Comparison of ENCODE assay signal across 9 mouse cellular contexts in the genomic region with DNA sequence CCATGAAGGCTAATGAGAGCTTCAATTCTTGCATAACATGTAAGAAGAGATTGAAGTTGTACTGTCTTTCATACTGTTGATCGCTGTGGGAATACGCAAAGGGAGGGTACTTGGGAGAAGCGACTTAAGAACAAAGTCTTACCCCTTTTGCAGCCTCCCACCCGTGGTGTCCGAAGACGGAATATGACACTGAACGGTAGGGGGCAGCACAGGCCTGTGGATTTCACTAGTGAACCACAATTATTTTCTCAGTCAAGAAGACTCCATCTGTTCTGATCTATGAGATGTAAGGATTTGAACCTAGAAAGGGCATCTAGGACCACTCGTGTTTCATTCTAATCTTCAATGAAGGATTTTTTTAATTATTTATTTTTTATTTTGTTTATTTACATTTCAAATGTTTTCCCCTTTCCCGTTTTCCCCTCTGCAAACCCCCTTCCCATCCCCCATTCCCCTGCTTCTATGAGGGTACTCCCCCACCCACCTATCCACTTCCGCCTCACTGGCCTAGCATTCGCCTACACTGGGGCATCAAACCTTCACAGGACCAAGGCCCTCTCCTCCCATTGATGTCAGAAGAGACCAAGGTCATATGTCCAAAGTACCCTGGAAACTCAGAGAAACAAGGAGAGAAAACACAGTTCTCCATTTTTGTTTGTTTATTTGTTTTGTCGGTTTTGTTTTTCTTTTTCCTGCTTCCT. TPM values are rescaled to one million over a fixed set of nuclear protein-coding genes. Genes with fewer than 3 reads are reported as not detected.
DNase-seq lines count a peak whose midpoint lies in the region; ATAC-seq and TF ChIP-seq lines count a peak whose summit lies in the region.
"Had no signal": no experiment of that assay in that cellular context is flagged by ENCODE, and none has a peak within 500 bp of the region (broad histone marks: within the 10 kb centered on the region; RNA-seq: fewer than 3 reads in every experiment).

No protein-coding gene starts in this region.

- H3K4me2 ChIP-seq in liver, embryonic 13.5 days = no peak overlapping the region
- H3K4me2 ChIP-seq: heart, embryonic 15.5 days had no signal

- H3K4me1 ChIP-seq in heart, adult 2 months (ENCODE audit: control insufficient read depth, insufficient read depth, low read length) = no peaks in the 10 kb centered on the region
- no peaks in the 10 kb centered on the region for H3K4me1 ChIP-seq in liver, embryonic 13.5 days (replicated peaks)
- H3K4me1 ChIP-seq in thymus, adult 2 months (replicated peaks; ENCODE audit: control insufficient read depth, insufficient read depth, low read length) = no peaks in the 10 kb centered on the region
- H3K4me1 ChIP-seq: heart, embryonic 15.5 days had no signal

- intact Hi-C loops in heart, adult 2 months (cut with DNase I) = loop anchor here (1.0 to 5.0 kb wide), 5 partner anchors 43 to 379 kb away; a partner anchor contains a TSS

- no peak overlapping the region for H3K4me3 ChIP-seq in heart, adult 2 months
- H3K4me3 ChIP-seq in liver, embryonic 13.5 days (replicated peaks) = no peak overlapping the region
- H3K4me3 ChIP-seq in thymus, adult 2 months (ENCODE audit: control insufficient read depth, insufficient read depth, low read length) = no peak overlapping the region
- H3K4me3 ChIP-seq: heart, embryonic 15.5 days had no signal

- ATAC-seq in liver, embryonic 13.5 days (ENCODE audit: low read depth) = no peak

- H3K9me3 ChIP-seq in liver, embryonic 13.5 days (replicated peaks) = no peaks in the 10 kb centered on the region
- H3K9me3 ChIP-seq: heart, embryonic 15.5 days had no signal

- peak; percentile 91 for TF ChIP-seq CTCF in heart, adult 2 months (IDR thresholded peaks at IDR 0.05)
- no peak for TF ChIP-seq CTCF in thymus, adult 2 months (IDR thresholded peaks at IDR 0.05; ENCODE audit: borderline replicate concordance, control insufficient read depth, extremely low read depth, insufficient read depth, low read length, poor library complexity)

- H3K27ac ChIP-seq in heart, adult 2 months = no peak overlapping the region
- H3K27ac ChIP-seq in liver, embryonic 13.5 days = no peak overlapping the region
- H3K27ac ChIP-seq in thymus, adult 2 months (ENCODE audit: control insufficient read depth, insufficient read depth, low read length) = no peak overlapping the region
- H3K27ac ChIP-seq: heart, embryonic 15.5 days had no signal

- peak; percentile 76 for DNase-seq in CD4-positive, CD25-positive, alpha-beta regulatory T cell, adult 2 months (ENCODE audit: low read depth, low spot score)
- peak; percentile 95 for DNase-seq in adrenal gland, postnatal 10 days
- DNase-seq in embryo, embryonic 9.5 days (ENCODE audit: extremely low spot score) = peak; percentile 80
- peak; percentile 71 to 90 for DNase-seq in heart, adult 2 months
- peak; percentile 95 for DNase-seq in kidney, postnatal 10 days
- DNase-seq in liver, embryonic 13.5 days = peak; percentile 26
- DNase-seq in ovary, adult 18-20 months (ENCODE audit: low spot score) = peak; percentile 57
- peak; percentile 82 for DNase-seq in thymus, adult 2 months

- H3K27me3 ChIP-seq in heart, adult 2 months (ENCODE audit: control insufficient read depth, insufficient read depth, low read length) = no peaks in the 10 kb centered on the region
- H3K27me3 ChIP-seq in liver, embryonic 13.5 days = no peaks in the 10 kb centered on the region
- no peaks in the 10 kb centered on the region; the same call in 1 of the 2 replicates for H3K27me3 ChIP-seq in thymus, adult 2 months (ENCODE audit: control insufficient read depth, insufficient read depth, low read length)
- H3K27me3 ChIP-seq: heart, embryonic 15.5 days had no signal

- no peak for TF ChIP-seq POLR2A in heart, adult 2 months (IDR thresholded peaks at IDR 0.05; ENCODE audit: insufficient read depth, low read depth, low read length)
- no peak for TF ChIP-seq POLR2A in thymus, adult 2 months (IDR thresholded peaks at IDR 0.05; ENCODE audit: control insufficient read depth, extremely low read depth, insufficient read depth, low read length, poor library complexity)

- no peak overlapping the region for H3K9ac ChIP-seq in heart, adult 2 months (ENCODE audit: low read depth, low read length)
- no peak overlapping the region for H3K9ac ChIP-seq in liver, embryonic 13.5 days
- H3K9ac ChIP-seq: heart, embryonic 15.5 days had no signal

- 36% methylated on average over 12 of the region's 12 CpGs for WGBS in heart, adult 2 months
- WGBS in liver, embryonic 13.5 days (ENCODE audit: insufficient replicate concordance) = 40% methylated on average over 12 of the region's 12 CpGs
- 47% methylated on average over 12 of the region's 12 CpGs for WGBS in thymus, adult 2 months

- 0 out of 2 replicates have a peak, but pooled peaks have one; percentile 81 for TF ChIP-seq EP300 in heart, adult 2 months (IDR thresholded peaks at IDR 0.05; ENCODE audit: insufficient read depth, low read depth, low read length)

- H3K36me3 ChIP-seq in heart, adult 2 months (ENCODE audit: control insufficient read depth, insufficient read depth, low read length) = no peaks in the 10 kb centered on the region
- H3K36me3 ChIP-seq in liver, embryonic 13.5 days = no peaks in the 10 kb centered on the region
- H3K36me3 ChIP-seq in thymus, adult 2 months (ENCODE audit: control insufficient read depth, insufficient read depth, low read length) = no peaks in the 10 kb centered on the region
- H3K36me3 ChIP-seq: heart, embryonic 15.5 days had no signal

- no peaks in the 10 kb centered on the region for H3K79me2 ChIP-seq in heart, adult 2 months (replicated peaks; ENCODE audit: control insufficient read depth, insufficient read depth, low read length)

RNA-seq across cellular contexts. Expression of a gene that starts 42.2 kb away (rescaled TPM):
- total RNA-seq in adrenal gland, postnatal 10 days (2021) = 100 to 1,000 TPM in 1 of 2 experiments, 10 to 100 TPM in 1; 95.6 to 128 TPM
- total RNA-seq in heart, adult 2 months (2021) = 10 to 100 TPM; 15.8 to 18.9 TPM
- 7.7 and 18.7 TPM in 2 replicates for polyA plus RNA-seq in heart, adult 2 months (2012; rRNA removed)
- 2.6 and 3.7 TPM in 2 replicates for polyA plus RNA-seq in liver, embryonic 13.5 days (2015; fragmentation: Nextera tagmentation; extraction: Ambion mirVana)
- polyA plus RNA-seq in thymus, adult 2 months (2012; rRNA removed) = 3.2 and 3.6 TPM in 2 replicates

RNA-seq across cellular contexts. Expression of a gene that starts 42.7 kb away (rescaled TPM):
- total RNA-seq in adrenal gland, postnatal 10 days (2021) = 10 to 100 TPM; 10.3 to 13.1 TPM
- total RNA-seq in heart, adult 2 months (2021) = 1 to 10 TPM; 6.8 to 7.4 TPM
- polyA plus RNA-seq in heart, adult 2 months (2012; rRNA removed) = 8.1 and 10.3 TPM in 2 replicates
- polyA plus RNA-seq in liver, embryonic 13.5 days (2015; fragmentation: Nextera tagmentation; extraction: Ambion mirVana) = 0.44 and 0.61 TPM in 2 replicates
- 1.2 and 1.3 TPM in 2 replicates for polyA plus RNA-seq in thymus, adult 2 months (2012; rRNA removed)

Comparison
In these comparisons a context has a peak if more than half of its experiments do, and no peak if none do; other contexts are left out.
1. DNase-seq: peak in every context shown above with its lines; median percentile 95 in adrenal gland, postnatal 10 days; 95 in kidney, postnatal 10 days; 82 in thymus, adult 2 months; 80 in heart, adult 2 months; 80 in embryo, embryonic 9.5 days; 76 in CD4-positive, CD25-positive, alpha-beta regulatory T cell, adult 2 months; 57 in ovary, adult 18-20 months; 26 in liver, embryonic 13.5 days.